Mouse (Mus musculus) heart, postnatal 25 days (tissue): ENCODE results near the gene Trim6. TPM values are rescaled to one million over a fixed set of nuclear protein-coding genes. Genes with fewer than 3 reads are reported as not detected.
A peak's percentile ranks its signal among the peaks of the same experiment; 100 is the strongest.
"Not testable (repeated sequence)": the region's sequence is repeated elsewhere in the genome, so short reads cannot be mapped to it uniquely, and the experiment has no call there.

Source experiments
- DNase-seq: peaks from one replicate; pipeline ENCODE4 v3.0.0; 2022; ENCODE audit warnings: low spot score
- intact Hi-C: fragments of 180-260 bp; cut with DNase I; formaldehyde crosslinking; loops from one replicate; pipeline ENCODE4 v1.15.1; 2025
- total RNA-seq, 2 experiments: library from RNA; stranded (reverse); gene quantifications; 2 replicates each; pipeline ENCODE4 v1.2.3; 2021

Trim6 gene
- total RNA-seq = under 1 TPM; 0.47 to 0.73 TPM

GRCm38 (mm10) chr7:104218701-104219569 is at the start of gene Trim6:
TSS of gene Trim6 (plus strand) at chr7:104218793.
- peak; percentile 67 for DNase-seq
- intact Hi-C loops = no loop called here

DNA sequence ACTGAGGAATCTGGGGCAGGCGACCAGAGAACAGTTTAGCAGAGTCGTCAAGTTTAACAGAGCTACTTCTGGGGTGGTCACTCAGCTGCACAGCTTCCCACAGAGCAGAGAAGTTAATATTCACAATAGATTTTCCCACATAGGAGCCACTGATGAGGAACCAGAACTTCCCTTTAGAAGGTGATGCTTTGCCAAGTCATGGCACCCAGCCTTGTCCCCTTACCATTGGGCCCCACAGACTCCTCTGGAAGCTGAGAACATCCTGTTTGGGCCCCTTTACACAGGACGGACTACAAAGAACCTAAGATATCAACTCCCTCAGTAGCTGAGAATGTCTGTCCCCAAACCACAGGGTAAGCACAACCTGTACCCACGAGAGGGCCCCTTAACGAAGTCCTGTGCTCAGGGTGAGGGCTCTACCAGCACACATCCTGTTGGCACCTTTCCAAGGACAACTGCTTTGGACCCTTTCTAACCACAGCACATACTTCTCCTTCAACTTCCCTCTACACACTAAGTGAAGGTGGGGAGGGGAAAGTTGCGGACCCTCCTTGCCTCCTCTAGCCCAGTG is 48.9 kb upstream of the Trim6 start:
- no peak for DNase-seq
- intact Hi-C loops = no loop called here

- intact Hi-C loops = no loop called here
- no peak for DNase-seq
Measured at GRCm38 (mm10) chr7:104175085-104175484, 43.5 kb upstream of the Trim6 start.

DNA sequence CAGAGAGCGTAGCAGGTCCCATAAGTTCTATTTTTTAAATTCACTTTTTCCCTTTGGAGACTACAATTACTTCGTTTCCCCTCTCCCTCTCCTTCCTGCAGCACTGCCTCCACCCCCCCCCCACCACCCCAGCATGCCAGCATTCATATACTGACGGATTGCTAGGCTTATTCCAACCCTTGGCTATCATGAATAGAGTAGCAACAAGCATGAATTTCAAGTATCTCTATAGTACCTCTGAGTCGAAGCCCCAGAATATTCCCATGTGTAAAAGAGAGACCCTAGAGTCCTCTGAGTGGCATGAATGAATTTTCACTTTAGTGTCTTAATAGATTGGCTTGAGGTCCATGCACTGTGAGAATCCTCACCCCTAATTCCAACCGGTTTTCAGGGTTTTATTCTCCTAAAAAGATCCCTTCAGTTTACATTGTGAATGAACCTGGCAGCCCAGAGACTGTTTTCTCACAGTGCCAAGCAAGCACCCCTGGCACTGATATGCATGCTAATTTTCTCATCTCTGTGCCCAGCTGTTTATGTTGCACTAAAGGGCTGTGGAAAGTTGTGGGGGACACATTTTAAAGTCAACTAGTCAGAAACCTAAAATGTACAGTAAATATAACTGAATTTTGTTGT is 40.1 kb upstream of the Trim6 start:
- DNase-seq = no peak
- intact Hi-C loops = no loop called here

GRCm38 (mm10) chr7:104179074-104179473 is 39.5 kb upstream of the Trim6 start:
- intact Hi-C loops = no loop called here
- no peak for DNase-seq

DNA sequence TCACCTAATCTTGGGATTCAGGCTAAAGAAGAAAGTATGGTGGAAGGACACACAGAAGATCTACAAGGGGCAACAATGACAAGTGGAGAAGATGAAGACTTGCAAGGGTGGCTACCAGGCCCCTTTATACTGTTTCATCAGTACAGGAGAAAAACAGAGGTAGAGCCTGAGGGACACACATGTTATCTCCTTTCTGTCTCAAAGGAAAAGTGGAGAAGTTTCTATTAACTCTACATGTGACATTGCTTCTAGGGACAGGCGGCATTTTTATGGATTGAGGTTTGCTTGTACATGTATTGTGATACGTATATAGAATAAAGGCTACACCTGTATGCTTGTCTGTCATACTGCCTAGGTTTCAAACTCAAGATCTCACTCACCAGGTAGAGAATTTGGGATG is 35.3 kb upstream of the Trim6 start, which contains the start of gene Olfr648:
Olfr648 (minus strand) TSS at position 101 of the 400 bp plus-strand sequence.
- intact Hi-C loops = no loop called here
- DNase-seq = no peak

GRCm38 (mm10) chr7:104191275-104191674 is 27.3 kb upstream of the Trim6 start:
- DNase-seq = no peak
- intact Hi-C loops = no loop called here

DNA sequence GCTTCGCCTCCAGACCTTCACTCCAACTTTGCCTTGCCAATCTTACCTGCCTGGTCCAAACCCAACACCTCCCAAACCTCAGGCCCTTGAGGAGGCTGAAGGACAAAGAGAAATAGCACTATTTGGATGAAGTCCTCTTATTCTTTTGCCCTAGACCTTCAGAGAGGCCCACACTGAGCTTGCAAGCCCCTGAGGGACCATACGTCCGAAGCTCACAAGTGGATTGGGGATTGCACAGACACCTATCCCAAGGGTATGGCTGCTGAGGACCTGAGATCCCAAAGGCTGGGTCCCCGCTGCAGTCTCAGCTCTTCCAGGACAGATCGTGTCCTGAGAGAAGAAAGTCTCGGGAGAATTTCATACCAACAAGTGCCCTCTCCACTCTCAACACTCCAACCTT is 22.7 kb upstream of the Trim6 start, which contains the start of gene Olfr649:
Olfr649 (minus strand) TSS at position 101 of the 400 bp plus-strand sequence.
- intact Hi-C loops = no loop called here
- DNase-seq = no peak

DNA sequence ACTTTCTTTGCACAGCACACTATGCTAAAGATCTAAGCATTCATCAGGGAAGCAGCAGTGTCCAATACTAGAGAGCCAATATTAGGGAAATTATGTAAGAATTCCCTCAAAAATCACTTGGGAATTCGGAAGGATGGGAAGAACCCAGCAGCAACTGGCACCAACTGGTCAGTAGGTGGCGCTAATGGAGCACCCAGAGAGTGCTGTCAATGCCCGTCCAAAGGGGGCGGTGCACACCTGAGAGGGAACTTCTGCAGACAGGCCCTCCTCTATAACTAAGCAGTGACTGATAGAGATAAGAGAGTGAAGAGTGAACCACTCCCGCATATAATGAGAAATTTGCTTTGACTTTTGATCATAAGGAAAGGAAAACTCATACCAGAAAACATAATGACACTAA is 18.8 kb upstream of the Trim6 start:
- intact Hi-C loops = loop anchor here (1.0 to 2.0 kb wide), 2 partner anchors 15 to 31 kb away; no protein-coding TSS in a partner anchor
- peak; percentile 22 for DNase-seq

GRCm38 (mm10) chr7:104206197-104206596 is 12.4 kb upstream of the Trim6 start:
- DNase-seq = no peak
- intact Hi-C loops = no loop called here

DNA sequence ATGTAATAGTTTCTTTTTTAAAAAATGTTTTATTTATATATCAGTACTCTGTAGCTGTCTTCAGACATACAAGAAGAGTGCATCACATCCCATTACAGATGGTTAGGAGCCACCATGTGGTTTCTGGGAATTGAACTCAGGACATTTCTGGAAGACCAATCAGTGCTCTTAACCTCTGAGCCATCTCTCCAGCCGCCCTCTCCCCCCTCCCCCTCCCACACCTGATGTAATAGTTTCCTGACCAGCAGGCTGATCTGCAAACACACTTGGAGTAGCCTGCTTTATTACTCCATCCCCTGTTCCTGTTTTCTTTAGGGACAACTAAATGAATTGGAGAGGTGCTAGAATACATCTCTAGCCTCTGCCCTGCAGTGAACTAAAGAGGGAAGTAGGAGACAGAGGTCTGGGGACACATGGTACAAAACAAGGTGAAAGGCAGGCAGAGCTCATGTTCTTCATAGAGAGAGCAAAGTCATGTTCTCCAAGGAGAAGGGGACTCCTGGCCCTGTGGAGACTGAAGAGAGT is 2.5 kb upstream of the Trim6 start:
- intact Hi-C loops = no loop called here
- no peak for DNase-seq

DNA sequence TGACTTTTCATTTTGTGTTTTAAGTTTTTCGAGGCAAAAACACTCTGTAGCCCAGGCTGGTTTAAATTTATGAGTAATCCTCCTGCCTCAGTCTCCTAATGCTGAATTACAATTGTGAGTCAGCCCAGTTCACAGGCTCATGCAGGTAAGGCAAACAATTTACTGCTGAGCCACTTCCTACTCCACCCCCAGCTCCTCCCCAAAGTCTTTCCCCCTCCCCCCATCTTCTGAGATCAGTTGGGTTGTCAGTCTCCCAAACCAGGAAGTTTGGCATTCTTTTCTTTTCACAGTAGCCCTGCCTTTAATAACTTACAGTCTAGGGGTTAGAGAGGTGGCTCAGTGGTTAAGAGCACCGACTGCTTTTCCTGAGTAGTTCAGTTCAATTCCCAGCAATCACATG is 712 bp upstream of the Trim6 start:
- intact Hi-C loops = no loop called here
- DNase-seq = no peak

- intact Hi-C loops = loop anchor here (1.0 kb wide), 1 partner anchor 31 kb away; no protein-coding TSS in a partner anchor
- no peak for DNase-seq
Measured at GRCm38 (mm10) chr7:104231203-104231602, 12.6 kb downstream of the Trim6 start.

DNA sequence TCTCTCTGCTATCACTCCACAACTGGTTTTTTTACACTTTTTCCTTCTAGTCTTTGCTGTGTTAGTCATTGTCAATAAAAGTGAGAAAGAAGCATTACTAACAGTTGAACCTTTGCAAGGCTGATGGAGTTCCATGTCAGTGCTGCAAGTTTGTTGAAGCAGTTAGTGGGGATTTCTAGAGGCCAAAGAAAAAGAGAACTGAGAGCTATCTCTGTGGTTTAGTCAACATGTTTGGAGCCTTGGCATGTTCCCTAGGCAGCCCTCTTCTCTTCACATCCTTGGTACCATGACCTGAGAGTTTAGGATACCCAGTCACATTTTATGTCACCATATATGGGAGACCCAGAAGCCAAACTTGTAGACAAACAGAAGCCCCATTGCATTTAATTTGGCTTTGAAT is 22.3 kb downstream of the Trim6 start:
- intact Hi-C loops = loop anchor here (5.0 to 10.0 kb wide), 2 partner anchors 46 to 204 kb away; partner anchors contain the start of gene Trim5
- no peak for DNase-seq

GRCm38 (mm10) chr7:104243616-104244015 is 25.0 kb downstream of the Trim6 start:
- no peak for DNase-seq
- intact Hi-C loops = loop anchor here (5.0 to 10.0 kb wide), 2 partner anchors 44 to 201 kb away; partner anchors contain the start of gene Trim5

DNA sequence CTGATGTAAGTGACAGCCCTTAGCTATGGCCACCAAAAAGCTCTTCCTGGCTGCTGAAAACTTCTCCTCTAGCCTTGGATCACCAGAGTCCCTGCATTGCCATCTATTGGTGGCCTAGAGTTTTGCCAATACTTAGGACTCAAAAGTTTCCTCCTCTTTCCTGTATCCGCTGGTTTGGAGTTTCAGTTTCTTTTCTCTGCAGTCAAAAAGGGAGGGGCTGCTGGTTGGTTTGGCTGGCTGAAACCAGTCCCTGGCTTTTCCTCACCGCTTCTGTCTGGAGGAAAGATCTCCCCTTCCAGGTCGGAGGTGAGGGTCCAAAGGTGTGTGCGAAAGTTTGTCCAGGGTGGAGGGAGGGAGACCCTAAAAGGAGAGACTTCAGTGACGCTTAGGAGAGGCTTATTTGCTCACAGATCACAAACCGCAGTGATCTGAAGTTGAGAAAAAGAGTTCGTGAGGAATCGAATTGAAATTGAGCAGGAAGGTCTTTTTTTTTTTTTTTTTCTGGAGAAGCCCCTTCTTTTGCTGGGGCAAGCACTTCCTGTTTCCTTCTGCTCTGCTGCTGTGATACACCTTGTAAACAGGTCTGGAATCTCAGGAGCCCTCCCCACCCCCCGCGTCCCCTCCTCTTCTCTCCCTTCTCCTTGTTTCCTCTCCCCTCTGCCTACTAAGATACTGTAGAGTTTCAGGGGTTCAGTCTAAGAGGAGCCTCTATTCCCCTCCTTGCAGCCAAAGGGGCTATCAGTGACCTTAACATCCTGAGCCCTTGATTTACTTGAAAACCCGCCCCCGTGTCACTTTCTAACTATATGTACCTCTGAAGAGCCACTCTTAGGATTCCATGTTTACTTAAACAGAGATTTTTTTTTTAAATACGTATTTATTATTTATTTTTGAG is 25.9 kb downstream of the Trim6 start, which contains the start of gene Trim34a:
Trim34a (plus strand) TSS at position 171 of the 895 bp plus-strand sequence.
- intact Hi-C loops = loop anchor here (5.0 to 10.0 kb wide), 2 partner anchors 43 to 200 kb away; partner anchors contain the start of gene Trim5
- DNase-seq = peak; percentile 38

- intact Hi-C loops, DNase-seq: not testable (repeated sequence)
Measured at GRCm38 (mm10) chr7:104260380-104260779, 41.8 kb downstream of the Trim6 start.

DNA sequence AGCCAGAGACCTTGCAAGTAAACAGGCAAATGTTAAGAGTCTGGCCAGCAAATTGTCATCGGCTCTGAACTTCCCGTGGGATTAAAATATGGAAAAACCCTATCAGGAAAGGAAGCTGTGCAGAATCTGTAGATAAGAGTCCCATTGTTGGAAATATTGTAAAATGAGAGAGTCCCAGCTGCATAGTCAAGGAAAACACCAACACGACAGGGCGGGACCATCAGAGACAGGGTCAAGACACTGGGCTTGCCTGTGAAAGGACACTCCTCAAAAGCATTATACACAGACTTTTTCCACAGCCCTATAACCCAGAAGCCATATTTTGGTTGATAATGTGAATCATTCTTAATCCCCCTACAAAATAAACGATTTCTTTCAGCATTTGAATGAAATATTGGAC is 46.7 kb downstream of the Trim6 start:
- DNase-seq, intact Hi-C loops: not testable (repeated sequence)

- intact Hi-C loops, DNase-seq: not testable (repeated sequence)
Measured at GRCm38 (mm10) chr7:104279361-104279760, 60.8 kb downstream of the Trim6 start.
